Mouse (Mus musculus) intestine, postnatal 0 days (tissue): Measurements from ENCODE around the gene Wwox. TPM values are rescaled to one million over a fixed set of nuclear protein-coding genes. Genes with fewer than 3 reads are reported as not detected.

Experiments
- ATAC-seq: fragments of 200-750 bp; cut with Nextera tagmentation; 2 replicates; pipeline ENCODE4 v1.8.0; 2017; ENCODE audit warnings: mild to moderate bottlenecking, moderate TSS enrichment, moderate library complexity
- H3K27ac ChIP-seq: fragments of 300-500 bp; sonication (generic); 2 replicates; pipeline ENCODE4 v1.5.1; 2014; ENCODE audit warnings: mild to moderate bottlenecking, low read depth, low read length, moderate library complexity
- H3K27me3 ChIP-seq: fragments of 300-500 bp; sonication (generic); replicated peaks from 2 replicates; pipeline ENCODE4 v1.6.1; 2014; ENCODE audit warnings: low read length, mixed read lengths; ENCODE audit not compliant: control insufficient read depth, insufficient read depth
- H3K36me3 ChIP-seq: fragments of 300-500 bp; sonication (generic); 2 replicates; pipeline ENCODE4 v1.6.1; 2014; ENCODE audit warnings: mild to moderate bottlenecking, moderate library complexity; ENCODE audit not compliant: control insufficient read depth, insufficient read depth
- H3K4me1 ChIP-seq: fragments of 300-500 bp; sonication (generic); replicated peaks from 2 replicates; pipeline ENCODE4 v1.6.1; 2014; ENCODE audit warnings: antibody characterized with exemption, low read length, mixed read lengths; ENCODE audit not compliant: control insufficient read depth, insufficient read depth
- H3K4me2 ChIP-seq: fragments of 300-500 bp; sonication (generic); replicated peaks from 2 replicates; pipeline ENCODE4 v1.6.1; 2014; ENCODE audit warnings: low read depth, mild to moderate bottlenecking, moderate library complexity
- H3K4me3 ChIP-seq: fragments of 300-500 bp; sonication (generic); 2 replicates; pipeline ENCODE4 v1.5.1; 2014; ENCODE audit warnings: low read depth, low read length
- H3K9ac ChIP-seq: fragments of 300-500 bp; sonication (generic); 2 replicates; pipeline ENCODE4 v1.6.1; 2014; ENCODE audit warnings: mild to moderate bottlenecking, low read depth, low read length
- H3K9me3 ChIP-seq: fragments of 300-500 bp; sonication (generic); 2 replicates; pipeline ENCODE4 v1.6.1; 2016; ENCODE audit warnings: mixed run types; ENCODE audit not compliant: control insufficient read depth
- CTCF ChIP-seq: sonication (generic); IDR thresholded peaks from 2 replicates; pipeline ENCODE4 v1.5.1; 2016; ENCODE audit warnings: low read depth, mild to moderate bottlenecking, control low read depth, antibody characterized with exemption, moderate library complexity
- WGBS: fragments of 180-500 bp; shearing (Covaris S2); extraction: QIAGEN DNeasy Blood & Tissue Kit; methylation state at CpG from one replicate; pipeline ENCODE4 v1.1.7; 2014; 5-methylcytosine and 5-hydroxymethylcytosine counted together
- polyA plus RNA-seq: library from polyadenylated mRNA; unstranded; fragments of >200 nt; fragmentation: Nextera tagmentation; extraction: Ambion mirVana; gene quantifications from 2 replicates; pipeline ENCODE4 v1.2.1, GENCODE M21; 2015

The Wwox gene
- 7.1 and 9.3 TPM in 2 replicates for polyA plus RNA-seq

GRCm38 (mm10) chr8:114439334-114440204, at the start of gene Wwox:
Gene Wwox (plus strand): TSS chr8:114439655.
- peak; percentile 91 for TF ChIP-seq CTCF
- peak within 1 kb of the TSS; percentile 82 for H3K4me3 ChIP-seq
- no peaks in the 10 kb centered on the region for H3K9me3 ChIP-seq
- peak within 1 kb of the TSS; percentile 97 for H3K4me2 ChIP-seq
- H3K27me3 ChIP-seq, result no peaks in the 10 kb centered on the region
- peaks cover 5% of the 10 kb centered on the region; the same call in 1 of the 2 replicates for H3K4me1 ChIP-seq
- peak within 1 kb of the TSS; percentile 40 for H3K9ac ChIP-seq
- peak; percentile 98 for ATAC-seq
- peak within 1 kb of the TSS; percentile 36 for H3K27ac ChIP-seq
- no peaks in the 10 kb centered on the region for H3K36me3 ChIP-seq
- WGBS, result 0% methylated on average over 53 of the region's 54 CpGs

GRCm38 (mm10) chr8:114390465-114391254, 48.8 kb upstream of the Wwox start:
- Histone ChIP-seq H3K36me3 (no peaks in the 10 kb centered on the region), H3K27ac (no peak overlapping the region), H3K4me2 (no peak overlapping the region), H3K9me3 (no peaks in the 10 kb centered on the region), H3K4me3 (no peak overlapping the region), H3K27me3 (no peaks in the 10 kb centered on the region), H3K9ac (no peak overlapping the region), H3K4me1 (no peaks in the 10 kb centered on the region)
- no peak for ATAC-seq
- TF ChIP-seq CTCF, result peak; percentile 68
- WGBS, result 82% methylated on average over 11 of the region's 13 CpGs

DNA sequence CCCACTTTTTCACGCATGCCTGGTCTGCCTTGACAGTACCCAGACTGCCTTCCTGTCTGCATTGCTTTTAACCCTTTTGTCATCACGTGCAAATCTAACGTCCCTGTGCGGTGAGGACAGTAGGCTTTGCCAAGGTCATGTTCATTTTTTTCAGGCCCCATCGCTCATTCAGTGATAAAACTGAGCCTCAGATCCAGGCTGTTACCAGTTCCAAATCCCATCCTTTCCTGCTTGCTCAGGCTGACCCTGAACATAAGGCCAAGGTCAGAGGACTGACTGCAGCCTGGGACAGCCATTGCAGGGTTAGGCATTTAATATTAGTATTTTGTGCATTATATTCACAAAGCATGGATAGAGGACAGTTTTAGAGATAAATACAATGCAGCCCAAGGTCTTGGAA, 41.1 kb upstream of the Wwox start:
- Histone ChIP-seq H3K36me3 (no peaks in the 10 kb centered on the region), H3K27me3 (no peaks in the 10 kb centered on the region), H3K4me2 (no peak overlapping the region), H3K4me3 (no peak overlapping the region), H3K27ac (no peak overlapping the region), H3K4me1 (no peaks in the 10 kb centered on the region), H3K9me3 (no peaks in the 10 kb centered on the region), H3K9ac (no peak overlapping the region)
- no peak for ATAC-seq
- WGBS, result 86% methylated on average over 5 of the region's 5 CpGs
- no peak for TF ChIP-seq CTCF

DNA sequence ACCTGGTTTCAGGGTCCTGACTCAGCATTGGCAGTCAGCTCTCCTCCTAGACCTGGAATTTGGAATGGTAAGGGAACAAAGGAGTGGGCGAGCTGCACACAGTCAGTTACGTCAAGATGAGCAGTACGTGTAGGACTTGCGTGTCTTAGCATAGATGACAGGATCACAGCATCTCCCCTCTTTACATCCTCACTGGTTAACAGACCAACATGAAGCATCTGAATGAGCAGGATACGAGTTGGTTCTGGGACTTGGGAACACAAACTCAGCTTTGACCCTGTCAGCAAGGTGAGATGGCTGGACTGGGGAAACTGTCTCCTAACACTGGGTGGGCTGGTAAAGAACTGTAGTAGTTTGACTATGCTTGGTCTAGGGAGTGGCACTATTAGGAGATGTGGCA, 40.2 kb upstream of the Wwox start:
- 95% methylated on average over 5 of the region's 5 CpGs for WGBS
- Histone ChIP-seq H3K27ac (no peak overlapping the region), H3K9me3 (no peaks in the 10 kb centered on the region), H3K36me3 (no peaks in the 10 kb centered on the region), H3K4me2 (no peak overlapping the region), H3K4me3 (no peak overlapping the region), H3K9ac (no peak overlapping the region), H3K4me1 (no peaks in the 10 kb centered on the region), H3K27me3 (no peaks in the 10 kb centered on the region)
- no peak for ATAC-seq
- TF ChIP-seq CTCF, result no peak

- H3K27ac ChIP-seq, result no peak overlapping the region
- no peaks in the 10 kb centered on the region for H3K27me3 ChIP-seq
- WGBS, result 64% methylated on average over 7 of the region's 7 CpGs
- no peak overlapping the region for H3K9ac ChIP-seq
- H3K4me3 ChIP-seq, result no peak overlapping the region
- TF ChIP-seq CTCF, result no peak
- no peaks in the 10 kb centered on the region for H3K9me3 ChIP-seq
- H3K4me2 ChIP-seq, result no peak overlapping the region
- no peaks in the 10 kb centered on the region for H3K4me1 ChIP-seq
- H3K36me3 ChIP-seq, result no peaks in the 10 kb centered on the region
- ATAC-seq, result no peak
Measured at GRCm38 (mm10) chr8:114401679-114402078, 37.8 kb upstream of the Wwox start.

- Histone ChIP-seq H3K4me3 (no peak overlapping the region), H3K4me2 (no peak overlapping the region), H3K9ac (no peak overlapping the region), H3K27me3 (no peaks in the 10 kb centered on the region), H3K9me3 (no peaks in the 10 kb centered on the region), H3K27ac (no peak overlapping the region), H3K36me3 (no peaks in the 10 kb centered on the region), H3K4me1 (no peaks in the 10 kb centered on the region)
- ATAC-seq, result no peak
- WGBS, result 73% methylated on average over 3 of the region's 3 CpGs
- TF ChIP-seq CTCF, result no peak
Measured at GRCm38 (mm10) chr8:114411421-114411820, 28.0 kb upstream of the Wwox start.
